Mouse (Mus musculus): ENCODE results near the gene Rdh16. TPM values are rescaled to one million over a fixed set of nuclear protein-coding genes. Genes with fewer than 3 reads are reported as not detected.
"Not testable (repeated sequence)": the region's sequence is repeated elsewhere in the genome, so short reads cannot be mapped to it uniquely, and the experiment has no call there.

Gene Rdh16
- not detected in 2 replicates for polyA plus RNA-seq (2016; fragmentation: Nextera tagmentation; extraction: Ambion mirVana)

- H3K36me3 ChIP-seq = no peaks in the 10 kb centered on the region
- H3K9ac ChIP-seq (replicated peaks) = no peak within 1 kb of the TSS
- 84% methylated on average over 6 of the region's 6 CpGs for WGBS
- H3K4me3 ChIP-seq = no peak within 1 kb of the TSS
- no peak within 1 kb of the TSS for H3K4me2 ChIP-seq (replicated peaks)
- no peaks in the 10 kb centered on the region for H3K27me3 ChIP-seq
- no peak within 1 kb of the TSS for H3K27ac ChIP-seq (replicated peaks)
- ATAC-seq (ENCODE audit: low FRiP score, low read depth) = no peak
- no peaks in the 10 kb centered on the region for H3K4me1 ChIP-seq
- 0 out of 2 replicates have a peak, but pooled peaks cover 4% of the 10 kb centered on the region for H3K9me3 ChIP-seq
Observed at GRCm38 (mm10) chr10:127800891-127801290, at the start of gene Rdh16. Gene Rdh16 (plus strand): TSS chr10:127801152.

GRCm38 (mm10) chr10:127751548-127751947, 49.4 kb upstream of the Rdh16 start, which contains the start of gene Gpr182:
Gene Gpr182 (minus strand): TSS chr10:127751732.
- no peak within 1 kb of the TSS for H3K27ac ChIP-seq (replicated peaks)
- H3K4me2 ChIP-seq (replicated peaks) = peak within 1 kb of the TSS; percentile 38; the same call in 1 of the 2 replicates
- peaks cover 18% of the 10 kb centered on the region for H3K36me3 ChIP-seq
- H3K27me3 ChIP-seq = no peaks in the 10 kb centered on the region
- peaks cover 8% of the 10 kb centered on the region; the same call in 1 of the 2 replicates for H3K4me1 ChIP-seq
- no peak within 1 kb of the TSS for H3K9ac ChIP-seq (replicated peaks)
- H3K4me3 ChIP-seq = no peak within 1 kb of the TSS; the same call in 1 of the 2 replicates
- no peaks in the 10 kb centered on the region for H3K9me3 ChIP-seq
- no peak for ATAC-seq (ENCODE audit: low FRiP score, low read depth)
- WGBS = 63% methylated on average over 8 of the region's 8 CpGs

- no peak overlapping the region for H3K4me2 ChIP-seq (replicated peaks)
- no peak for ATAC-seq (ENCODE audit: low FRiP score, low read depth)
- H3K9ac ChIP-seq (replicated peaks) = no peak overlapping the region
- no peaks in the 10 kb centered on the region for H3K36me3 ChIP-seq
- H3K9me3 ChIP-seq = no peaks in the 10 kb centered on the region
- 81% methylated on average over 6 of the region's 6 CpGs for WGBS
- 0 out of 2 replicates have a peak, but pooled peaks cover under 1% of the 10 kb centered on the region for H3K4me1 ChIP-seq
- H3K27ac ChIP-seq (replicated peaks) = no peak overlapping the region
- no peaks in the 10 kb centered on the region for H3K27me3 ChIP-seq
- H3K4me3 ChIP-seq = no peak overlapping the region
Observed at GRCm38 (mm10) chr10:127754566-127755166, 46.3 kb upstream of the Rdh16 start.

GRCm38 (mm10) chr10:127755246-127755645, 45.7 kb upstream of the Rdh16 start:
- no peak overlapping the region for H3K4me3 ChIP-seq
- H3K9me3 ChIP-seq = no peaks in the 10 kb centered on the region
- H3K27me3 ChIP-seq = no peaks in the 10 kb centered on the region
- no peak for ATAC-seq (ENCODE audit: low FRiP score, low read depth)
- H3K4me1 ChIP-seq = no peaks in the 10 kb centered on the region
- 86% methylated on average over 3 of the region's 3 CpGs for WGBS
- no peak overlapping the region for H3K27ac ChIP-seq (replicated peaks)
- H3K9ac ChIP-seq (replicated peaks) = no peak overlapping the region
- H3K36me3 ChIP-seq = no peaks in the 10 kb centered on the region
- no peak overlapping the region for H3K4me2 ChIP-seq (replicated peaks)

GRCm38 (mm10) chr10:127755770-127756468, 45.0 kb upstream of the Rdh16 start:
- Histone ChIP-seq H3K36me3 (no peaks in the 10 kb centered on the region), H3K27me3 (no peaks in the 10 kb centered on the region), H3K4me2 (replicated peaks) (peak overlapping the region; percentile 32), H3K9me3 (no peaks in the 10 kb centered on the region), H3K27ac (replicated peaks) (no peak overlapping the region), H3K4me3 (0 out of 2 replicates have a peak overlapping the region, but pooled peaks have one; percentile 12), H3K9ac (replicated peaks) (no peak overlapping the region), H3K4me1 (no peaks in the 10 kb centered on the region)
- WGBS = 45% methylated on average over 18 of the region's 18 CpGs
- no peak for ATAC-seq (ENCODE audit: low FRiP score, low read depth)

- no peaks in the 10 kb centered on the region for H3K27me3 ChIP-seq
- no peak within 1 kb of the TSS for H3K4me2 ChIP-seq (replicated peaks)
- H3K4me3 ChIP-seq = no peak within 1 kb of the TSS
- WGBS = 78% methylated on average over 9 of the region's 9 CpGs
- ATAC-seq (ENCODE audit: low FRiP score, low read depth) = no peak
- no peaks in the 10 kb centered on the region for H3K9me3 ChIP-seq
- H3K4me1 ChIP-seq = no peaks in the 10 kb centered on the region
- no peaks in the 10 kb centered on the region for H3K36me3 ChIP-seq
- no peak within 1 kb of the TSS for H3K9ac ChIP-seq (replicated peaks)
- H3K27ac ChIP-seq (replicated peaks) = no peak within 1 kb of the TSS
Observed at GRCm38 (mm10) chr10:127759181-127760110, 41.5 kb upstream of the Rdh16 start, which contains the start of the genes Rdh1 and Rdh16f1. Gene Rdh1 (plus strand): TSS chr10:127759721. Gene Rdh16f1 (plus strand): TSS chr10:127759787.

- WGBS = 90% methylated on average over 10 of the region's 10 CpGs
- not testable (repeated sequence) for H3K9me3 ChIP-seq; H3K4me1 ChIP-seq; ATAC-seq (ENCODE audit: low FRiP score, low read depth); H3K4me3 ChIP-seq; H3K27ac ChIP-seq (replicated peaks); H3K27me3 ChIP-seq; H3K4me2 ChIP-seq (replicated peaks); H3K36me3 ChIP-seq; H3K9ac ChIP-seq (replicated peaks)
Observed at GRCm38 (mm10) chr10:127762926-127763325, 38.0 kb upstream of the Rdh16 start.

GRCm38 (mm10) chr10:127763914-127764680, 36.9 kb upstream of the Rdh16 start:
- H3K27me3 ChIP-seq = no peaks in the 10 kb centered on the region
- no peak overlapping the region for H3K9ac ChIP-seq (replicated peaks)
- no peaks in the 10 kb centered on the region for H3K36me3 ChIP-seq
- ATAC-seq (ENCODE audit: low FRiP score, low read depth) = no peak
- no peak overlapping the region for H3K27ac ChIP-seq (replicated peaks)
- H3K4me2 ChIP-seq (replicated peaks) = no peak overlapping the region
- no peaks in the 10 kb centered on the region for H3K9me3 ChIP-seq
- 76% methylated on average over 12 of the region's 12 CpGs for WGBS
- H3K4me1 ChIP-seq = no peaks in the 10 kb centered on the region
- no peak overlapping the region for H3K4me3 ChIP-seq

GRCm38 (mm10) chr10:127766564-127766963, 34.4 kb upstream of the Rdh16 start:
- Histone ChIP-seq H3K4me3 (no peak overlapping the region), H3K9me3 (no peaks in the 10 kb centered on the region), H3K9ac (replicated peaks) (no peak overlapping the region), H3K4me1 (no peaks in the 10 kb centered on the region), H3K36me3 (no peaks in the 10 kb centered on the region), H3K27ac (replicated peaks) (no peak overlapping the region), H3K4me2 (replicated peaks) (no peak overlapping the region), H3K27me3 (no peaks in the 10 kb centered on the region)
- ATAC-seq (ENCODE audit: low FRiP score, low read depth) = no peak
- WGBS = 84% methylated on average over 1 of the region's 1 CpGs

- no peak within 1 kb of the TSS for H3K27ac ChIP-seq (replicated peaks)
- H3K9me3 ChIP-seq = no peaks in the 10 kb centered on the region
- WGBS = 90% methylated on average over 2 of the region's 2 CpGs
- no peak within 1 kb of the TSS for H3K9ac ChIP-seq (replicated peaks)
- H3K4me3 ChIP-seq = no peak within 1 kb of the TSS
- H3K27me3 ChIP-seq = no peaks in the 10 kb centered on the region
- no peak for ATAC-seq (ENCODE audit: low FRiP score, low read depth)
- H3K4me1 ChIP-seq = no peaks in the 10 kb centered on the region
- H3K4me2 ChIP-seq (replicated peaks) = no peak within 1 kb of the TSS
- no peaks in the 10 kb centered on the region for H3K36me3 ChIP-seq
Observed at GRCm38 (mm10) chr10:127776011-127776410, 24.9 kb upstream of the Rdh16 start, which contains the start of gene Rdh9. Gene Rdh9 (plus strand): TSS chr10:127776386.

- not testable (repeated sequence) for H3K27ac ChIP-seq (replicated peaks); H3K4me1 ChIP-seq; ATAC-seq (ENCODE audit: low FRiP score, low read depth); H3K36me3 ChIP-seq; H3K4me3 ChIP-seq; H3K9ac ChIP-seq (replicated peaks); H3K9me3 ChIP-seq; H3K4me2 ChIP-seq (replicated peaks); H3K27me3 ChIP-seq
- 92% methylated on average over 17 of the region's 17 CpGs for WGBS
Observed at GRCm38 (mm10) chr10:127782321-127782720, 18.6 kb upstream of the Rdh16 start.
